Mouse (Mus musculus) CD4-positive, CD25-positive, alpha-beta regulatory T cell, adult 2 months (primary cell): ENCODE results near the gene Polr2e.

Experiments used
- DNase-seq: peaks from one replicate; pipeline ENCODE4 v3.0.0-alpha.2; 2012; ENCODE audit warnings: low read depth, low spot score

The Polr2e gene

GRCm38 (mm10) chr10:80017361-80017760 is 22.2 kb downstream of the Polr2e start:
- peak; percentile 94 for DNase-seq

- DNase-seq: peak; percentile 71
These were observed 22.7 kb downstream of the Polr2e start for GRCm38 (mm10) chr10:80016931-80017330.

- DNase-seq: peak; percentile 93
These were observed 23.1 kb downstream of the Polr2e start, which contains the start of gene Arhgap45 for GRCm38 (mm10) chr10:80016511-80016910. Arhgap45 (plus strand) TSS chr10:80016653.

- DNase-seq: no peak
These were observed 24.0 kb downstream of the Polr2e start for GRCm38 (mm10) chr10:80015583-80015982.

GRCm38 (mm10) chr10:80014484-80015290 is 24.9 kb downstream of the Polr2e start:
- DNase-seq: peak; percentile 57

GRCm38 (mm10) chr10:80013609-80014008 is 26.0 kb downstream of the Polr2e start:
- DNase-seq: no peak

GRCm38 (mm10) chr10:80011740-80012139 is 27.9 kb downstream of the Polr2e start:
- DNase-seq: no peak

GRCm38 (mm10) chr10:80004233-80004705 is 35.3 kb downstream of the Polr2e start:
- DNase-seq: no peak

- DNase-seq: no peak
These were observed 36.0 kb downstream of the Polr2e start for GRCm38 (mm10) chr10:80003374-80004232.

- DNase-seq: no peak
These were observed 36.8 kb downstream of the Polr2e start for GRCm38 (mm10) chr10:80002829-80003228.

GRCm38 (mm10) chr10:80001945-80002344 is 37.6 kb downstream of the Polr2e start:
- DNase-seq: no peak

- DNase-seq: no peak
These were observed 41.8 kb downstream of the Polr2e start for GRCm38 (mm10) chr10:79997819-79998218.

- DNase-seq: peak; percentile 69
These were observed 42.4 kb downstream of the Polr2e start for GRCm38 (mm10) chr10:79997034-79997760.

GRCm38 (mm10) chr10:79996272-79997033 is 43.1 kb downstream of the Polr2e start, which contains the start of gene Abca7:
Abca7 (plus strand) TSS chr10:79996494.
- DNase-seq: peak; percentile 96

- peak; percentile 38 for DNase-seq
These were observed 44.0 kb downstream of the Polr2e start for GRCm38 (mm10) chr10:79995636-79996035.

GRCm38 (mm10) chr10:79994397-79995115 is 45.0 kb downstream of the Polr2e start:
- DNase-seq: peak; percentile 74

- DNase-seq: peak; percentile 49
These were observed 48.0 kb downstream of the Polr2e start for GRCm38 (mm10) chr10:79991548-79991947.

- DNase-seq: peak; percentile 41
These were observed 48.5 kb downstream of the Polr2e start for GRCm38 (mm10) chr10:79991099-79991498.

GRCm38 (mm10) chr10:79989870-79990269 is 49.7 kb downstream of the Polr2e start:
- DNase-seq: no peak

GRCm38 (mm10) chr10:79989272-79989786 is 50.3 kb downstream of the Polr2e start:
- DNase-seq: no peak
